In genomic region chr7:129402695-129403364, GRCm38 (mm10) we compare ENCODE assay signal across 12 mouse cellular contexts.
DNase-seq lines count a peak whose midpoint lies in the region; ATAC-seq lines count a peak whose summit lies in the region.
"Had no signal": no experiment of that assay in that cellular context is flagged by ENCODE, and none has a peak within 500 bp of the region (broad histone marks: within the 10 kb centered on the region; RNA-seq: fewer than 3 reads in every experiment).

No protein-coding gene starts in this region.

- H3K27ac ChIP-seq in forebrain, embryonic 12.5 days: no peak overlapping the region
- no peak overlapping the region for H3K27ac ChIP-seq in neural tube, embryonic 12.5 days
- H3K27ac ChIP-seq in liver, embryonic 12.5 days: no peak overlapping the region
- H3K27ac ChIP-seq: liver, embryonic 15.5 days had no signal

- H3K4me3 ChIP-seq in forebrain, embryonic 12.5 days (replicated peaks): no peak overlapping the region
- H3K4me3 ChIP-seq in neural tube, embryonic 12.5 days: no peak overlapping the region
- no peak overlapping the region for H3K4me3 ChIP-seq in liver, embryonic 12.5 days
- H3K4me3 ChIP-seq: liver, embryonic 15.5 days had no signal

- H3K36me3 ChIP-seq in forebrain, embryonic 12.5 days (replicated peaks): no peaks in the 10 kb centered on the region
- H3K36me3 ChIP-seq in neural tube, embryonic 12.5 days: no peaks in the 10 kb centered on the region
- H3K36me3 ChIP-seq in liver, embryonic 12.5 days: no peaks in the 10 kb centered on the region
- H3K36me3 ChIP-seq: liver, embryonic 15.5 days had no signal

- peaks cover 30% of the 10 kb centered on the region for H3K4me1 ChIP-seq in forebrain, embryonic 12.5 days
- peaks cover 7% of the 10 kb centered on the region; the same call in 1 of the 2 replicates for H3K4me1 ChIP-seq in neural tube, embryonic 12.5 days
- no peaks in the 10 kb centered on the region for H3K4me1 ChIP-seq in liver, embryonic 12.5 days
- H3K4me1 ChIP-seq: liver, embryonic 15.5 days had no signal

- DNase-seq in frontal cortex, postnatal 14 days (ENCODE audit: low spot score in 2 of 2): peak; percentile 42 to 49
- DNase-seq in layer of hippocampus, postnatal 36 days: peak; percentile 31 to 48
- no peak for DNase-seq in lung, postnatal 10 days
- DNase-seq in adrenal gland, postnatal 4 days (ENCODE audit: low spot score in 2 of 2): no peak
- DNase-seq: cerebellum, adult 9-10 months; kidney, postnatal 14 days; thymus, postnatal 25 days had no signal

- peak; percentile 77 for ATAC-seq in forebrain, embryonic 12.5 days (ENCODE audit: low FRiP score)
- ATAC-seq in neural tube, embryonic 12.5 days (ENCODE audit: low FRiP score, low read depth): peak; percentile 79; the same call in 1 of the 2 replicates
- ATAC-seq in erythroid progenitor cell, adult 5-6 weeks (replicated peaks; ENCODE audit: low FRiP score, poor library complexity, severe bottlenecking): no peak
- ATAC-seq in liver, embryonic 12.5 days: no peak

- no peak overlapping the region for H3K9ac ChIP-seq in forebrain, embryonic 12.5 days
- H3K9ac ChIP-seq in neural tube, embryonic 12.5 days: no peak overlapping the region
- H3K9ac ChIP-seq in liver, embryonic 12.5 days: no peak overlapping the region
- H3K9ac ChIP-seq: liver, embryonic 15.5 days had no signal

- H3K9me3 ChIP-seq in forebrain, embryonic 12.5 days: no peaks in the 10 kb centered on the region
- H3K9me3 ChIP-seq in neural tube, embryonic 12.5 days: no peaks in the 10 kb centered on the region
- no peaks in the 10 kb centered on the region for H3K9me3 ChIP-seq in liver, embryonic 12.5 days (replicated peaks)
- H3K9me3 ChIP-seq: liver, embryonic 15.5 days had no signal

- no peak overlapping the region for H3K4me2 ChIP-seq in forebrain, embryonic 12.5 days
- no peak overlapping the region for H3K4me2 ChIP-seq in neural tube, embryonic 12.5 days (replicated peaks)
- no peak overlapping the region for H3K4me2 ChIP-seq in liver, embryonic 12.5 days
- H3K4me2 ChIP-seq: liver, embryonic 15.5 days had no signal

- WGBS in forebrain, embryonic 12.5 days: 38% methylated on average over 13 of the region's 13 CpGs
- WGBS in neural tube, embryonic 12.5 days: 60% methylated on average over 13 of the region's 13 CpGs
- 69% methylated on average over 13 of the region's 13 CpGs for WGBS in liver, embryonic 12.5 days (ENCODE audit: insufficient replicate concordance)

- peaks cover 51% of the 10 kb centered on the region for H3K27me3 ChIP-seq in forebrain, embryonic 12.5 days
- peaks cover 16% of the 10 kb centered on the region for H3K27me3 ChIP-seq in neural tube, embryonic 12.5 days (replicated peaks)
- no peaks in the 10 kb centered on the region for H3K27me3 ChIP-seq in liver, embryonic 12.5 days (replicated peaks)
- H3K27me3 ChIP-seq: liver, embryonic 15.5 days had no signal

Comparison
In these comparisons a context has a peak if more than half of its experiments do, and no peak if none do; other contexts are left out.
1. ATAC-seq: peak in forebrain, embryonic 12.5 days (single experiment) and neural tube, embryonic 12.5 days (single experiment); none in erythroid progenitor cell, adult 5-6 weeks (single experiment) and liver, embryonic 12.5 days (single experiment).
2. DNase-seq: peak in frontal cortex, postnatal 14 days (2 of 2) and layer of hippocampus, postnatal 36 days (2 of 2); none in lung, postnatal 10 days (single experiment) and adrenal gland, postnatal 4 days (0 of 2).